23 mouse cellular contexts compared by ENCODE assay signal in genomic region chr4:147968816-147969215, GRCm38 (mm10). TPM values are rescaled to one million over a fixed set of nuclear protein-coding genes. Genes with fewer than 3 reads are reported as not detected.
"Had no signal": no experiment of that assay in that cellular context is flagged by ENCODE, and none has a peak within 500 bp of the region (broad histone marks: within the 10 kb centered on the region; RNA-seq: fewer than 3 reads in every experiment).

No protein-coding gene starts in this region.

- ATAC-seq: midbrain, embryonic 15.5 days had no signal

- H3K9ac ChIP-seq: limb, embryonic 15.5 days; liver, embryonic 15.5 days; lung, embryonic 14.5 days; midbrain, embryonic 15.5 days; neural tube, embryonic 13.5 days had no signal

- H3K9me3 ChIP-seq: limb, embryonic 15.5 days; liver, embryonic 15.5 days; midbrain, embryonic 15.5 days; neural tube, embryonic 13.5 days had no signal

- H3K36me3 ChIP-seq: limb, embryonic 15.5 days; liver, embryonic 15.5 days; midbrain, embryonic 15.5 days; neural tube, embryonic 13.5 days had no signal

- H3K4me3 ChIP-seq: limb, embryonic 15.5 days; liver, embryonic 15.5 days; megakaryocyte, embryonic 14.5 days; midbrain, embryonic 15.5 days; neural tube, embryonic 13.5 days had no signal

- H3K27me3 ChIP-seq: limb, embryonic 15.5 days; liver, embryonic 15.5 days; neural tube, embryonic 13.5 days had no signal

- H3K4me1 ChIP-seq: limb, embryonic 15.5 days; liver, embryonic 15.5 days; midbrain, embryonic 15.5 days; neural tube, embryonic 13.5 days had no signal

- DNase-seq: kidney, postnatal 14 days; lung, embryonic 14.5 days; lung, postnatal 10 days; lung, postnatal 4 days; retina, postnatal 1 day; right cerebral cortex, postnatal 4 days; spleen, adult 18-20 months; thymus, adult 18-20 months; thymus, postnatal 14 days had no signal

- H3K4me2 ChIP-seq: limb, embryonic 15.5 days; liver, embryonic 15.5 days; lung, embryonic 14.5 days; midbrain, embryonic 11.5 days; midbrain, embryonic 15.5 days; neural tube, embryonic 13.5 days had no signal

- H3K27ac ChIP-seq: limb, embryonic 15.5 days; liver, embryonic 15.5 days; midbrain, embryonic 15.5 days; neural tube, embryonic 13.5 days had no signal

RNA-seq across cellular contexts. Expression of gene Nppb, which starts 16.8 kb away (rescaled TPM):
- total RNA-seq: layer of hippocampus, adult 8-10 months; layer of hippocampus, postnatal 14 days; left cerebral cortex, adult 18-20 months; left cerebral cortex, postnatal 10 days; monocyte, adult 5-6 weeks had no signal
- polyA plus RNA-seq: large intestine, adult 2 months; limb, embryonic 11.5 days; liver, embryonic 15.5 days; lung, embryonic 14.5 days; midbrain, embryonic 15.5 days; stomach, embryonic 14.5 days had no signal

RNA-seq across cellular contexts. Expression of gene Nppa, which starts 31.7 kb away (rescaled TPM):
- total RNA-seq: monocyte, adult 5-6 weeks had no signal
- polyA plus RNA-seq: limb, embryonic 15.5 days; lung, embryonic 14.5 days had no signal
